Mouse (Mus musculus) forebrain, postnatal 0 days (tissue): ENCODE measurements around the gene Cyb5b. TPM values are rescaled to one million over a fixed set of nuclear protein-coding genes. Genes with fewer than 3 reads are reported as not detected.

Experiments used
- ATAC-seq: fragments of 200-750 bp; cut with Nextera tagmentation; 2 replicates; pipeline ENCODE4 v1.8.0; 2017; ENCODE audit warnings: mild to moderate bottlenecking, moderate library complexity
- DNase-seq: peaks from one replicate; pipeline ENCODE4 v3.0.0-alpha.2; 2015
- H3K27ac ChIP-seq: fragments of 300-500 bp; sonication (generic); 2 replicates; pipeline ENCODE4 v1.5.1; 2014; ENCODE audit warnings: low read depth, mild to moderate bottlenecking, antibody characterized with exemption, low read length, moderate library complexity, mixed read lengths
- H3K27me3 ChIP-seq: fragments of 300-500 bp; sonication (generic); 2 replicates; pipeline ENCODE4 v1.6.1; 2014; ENCODE audit warnings: mild to moderate bottlenecking, low read length, mixed read lengths; ENCODE audit not compliant: insufficient read depth
- H3K36me3 ChIP-seq: fragments of 300-500 bp; sonication (generic); 2 replicates; pipeline ENCODE4 v1.6.1; 2014; ENCODE audit warnings: mild to moderate bottlenecking, moderate library complexity; ENCODE audit not compliant: insufficient read depth
- H3K4me1 ChIP-seq: fragments of 300-500 bp; sonication (generic); 2 replicates; pipeline ENCODE4 v1.6.1; 2014; ENCODE audit warnings: antibody characterized with exemption; ENCODE audit not compliant: insufficient read depth
- H3K4me2 ChIP-seq: fragments of 300-500 bp; sonication (generic); 2 replicates; pipeline ENCODE4 v1.6.1; 2014; ENCODE audit warnings: low read depth, mild to moderate bottlenecking, moderate library complexity
- H3K4me3 ChIP-seq: fragments of 300-500 bp; sonication (generic); 2 replicates; pipeline ENCODE4 v1.5.1; 2014; ENCODE audit warnings: low read depth, low read length, mixed read lengths
- H3K9ac ChIP-seq: fragments of 300-500 bp; sonication (generic); 2 replicates; pipeline ENCODE4 v1.6.1; 2014; ENCODE audit warnings: mild to moderate bottlenecking
- H3K9me3 ChIP-seq: fragments of 300-500 bp; sonication (generic); 2 replicates; pipeline ENCODE4 v1.6.1; 2016; ENCODE audit warnings: low read length
- CTCF ChIP-seq: sonication (generic); IDR thresholded peaks from 2 replicates; pipeline ENCODE4 v1.5.1; 2016; ENCODE audit warnings: antibody characterized with exemption, control low read depth, low read depth
- WGBS: fragments of 180-500 bp; shearing (Covaris S2); extraction: QIAGEN DNeasy Blood & Tissue Kit; methylation state at CpG from one replicate; pipeline ENCODE4 v1.1.7; 2014; 5-methylcytosine and 5-hydroxymethylcytosine counted together
- polyA plus RNA-seq: library from polyadenylated mRNA; unstranded; fragments of >200 nt; fragmentation: Nextera tagmentation; extraction: Ambion mirVana; gene quantifications from 2 replicates; pipeline ENCODE4 v1.2.1, GENCODE M21; 2015
- total RNA-seq: library from RNA; depleted of rRNA; stranded (reverse); fragments of >200 nt; gene quantifications from 2 replicates; pipeline ENCODE4 v1.2.3, GENCODE M21; 2014; rRNA removed

The Cyb5b gene
- total and polyA plus RNA-seq, 2 experiments from 2014 or later: 88.6 to 127 TPM

GRCm38 (mm10) chr8:107218091-107218490, 67.7 kb downstream of the Cyb5b start:
- Histone ChIP-seq H3K4me3 (no peak overlapping the region), H3K9me3 (no peaks in the 10 kb centered on the region), H3K4me2 (no peak overlapping the region), H3K27me3 (no peaks in the 10 kb centered on the region), H3K27ac (no peak overlapping the region), H3K36me3 (no peaks in the 10 kb centered on the region), H3K4me1 (no peaks in the 10 kb centered on the region), H3K9ac (no peak overlapping the region)
- ATAC-seq (no peak), DNase-seq (no peak)
- 93% methylated on average over 8 of the region's 8 CpGs for WGBS
- no peak for TF ChIP-seq CTCF

GRCm38 (mm10) chr8:107219078-107219477, 68.6 kb downstream of the Cyb5b start:
- TF ChIP-seq CTCF: no peak

GRCm38 (mm10) chr8:107221924-107222851, 71.7 kb downstream of the Cyb5b start:
- Histone ChIP-seq H3K4me3 (no peak overlapping the region), H3K9me3 (no peaks in the 10 kb centered on the region), H3K9ac (no peak overlapping the region), H3K27ac (no peak overlapping the region), H3K4me2 (no peak overlapping the region), H3K4me1 (no peaks in the 10 kb centered on the region), H3K27me3 (no peaks in the 10 kb centered on the region), H3K36me3 (no peaks in the 10 kb centered on the region)
- DNase-seq (no peak), ATAC-seq (no peak)
- 50% methylated on average over 8 of the region's 8 CpGs for WGBS
- TF ChIP-seq CTCF: no peak

More at GRCm38 (mm10) chr8:107219078-107219477, 68.6 kb downstream of the Cyb5b start:
- no peaks in the 10 kb centered on the region for H3K4me1 ChIP-seq
- H3K4me3 ChIP-seq: no peak overlapping the region
- ATAC-seq (no peak), DNase-seq (no peak)
- WGBS: 77% methylated on average over 2 of the region's 2 CpGs
- no peak overlapping the region for H3K27ac ChIP-seq
- no peaks in the 10 kb centered on the region for H3K9me3 ChIP-seq
- no peaks in the 10 kb centered on the region for H3K27me3 ChIP-seq
- no peak overlapping the region for H3K4me2 ChIP-seq
- H3K9ac ChIP-seq: no peak overlapping the region
- no peaks in the 10 kb centered on the region for H3K36me3 ChIP-seq

- ATAC-seq (no peak), DNase-seq (no peak)
- no peaks in the 10 kb centered on the region for H3K4me1 ChIP-seq
- H3K9ac ChIP-seq: no peak overlapping the region
- no peak overlapping the region for H3K27ac ChIP-seq
- WGBS: 64% methylated on average over 9 of the region's 9 CpGs
- no peak for TF ChIP-seq CTCF
- no peak overlapping the region for H3K4me3 ChIP-seq
- H3K9me3 ChIP-seq: no peaks in the 10 kb centered on the region
- H3K4me2 ChIP-seq: no peak overlapping the region
- H3K36me3 ChIP-seq: no peaks in the 10 kb centered on the region
- H3K27me3 ChIP-seq: no peaks in the 10 kb centered on the region
Measured at GRCm38 (mm10) chr8:107226183-107226582, 75.7 kb downstream of the Cyb5b start.

GRCm38 (mm10) chr8:107227011-107227626, 76.7 kb downstream of the Cyb5b start:
- ATAC-seq: no peak
- no peaks in the 10 kb centered on the region for H3K27me3 ChIP-seq
- WGBS: 87% methylated on average over 11 of the region's 11 CpGs

GRCm38 (mm10) chr8:107233251-107233650, 82.8 kb downstream of the Cyb5b start:
- no peak overlapping the region for H3K4me3 ChIP-seq
- TF ChIP-seq CTCF: no peak
- no peaks in the 10 kb centered on the region for H3K36me3 ChIP-seq
- no peak for ATAC-seq
- no peak overlapping the region for H3K27ac ChIP-seq
- no peaks in the 10 kb centered on the region for H3K4me1 ChIP-seq
- H3K9ac ChIP-seq: no peak overlapping the region
- 93% methylated on average over 3 of the region's 3 CpGs for WGBS
- 0 out of 2 replicates have a peak, but pooled peaks cover 5% of the 10 kb centered on the region for H3K9me3 ChIP-seq
- no peaks in the 10 kb centered on the region for H3K27me3 ChIP-seq
- no peak overlapping the region for H3K4me2 ChIP-seq
- no peak for DNase-seq

More at GRCm38 (mm10) chr8:107227011-107227626, 76.7 kb downstream of the Cyb5b start:
- no peak for DNase-seq
- TF ChIP-seq CTCF: no peak
- Histone ChIP-seq H3K4me3 (no peak overlapping the region), H3K27ac (no peak overlapping the region), H3K4me1 (no peaks in the 10 kb centered on the region), H3K36me3 (no peaks in the 10 kb centered on the region), H3K4me2 (no peak overlapping the region), H3K9me3 (no peaks in the 10 kb centered on the region), H3K9ac (no peak overlapping the region)

GRCm38 (mm10) chr8:107233718-107234117, 83.3 kb downstream of the Cyb5b start:
- no peak for TF ChIP-seq CTCF
- Histone ChIP-seq H3K9me3 (0 out of 2 replicates have a peak, but pooled peaks cover 5% of the 10 kb centered on the region), H3K27me3 (no peaks in the 10 kb centered on the region), H3K36me3 (no peaks in the 10 kb centered on the region), H3K9ac (no peak overlapping the region), H3K27ac (no peak overlapping the region), H3K4me1 (no peaks in the 10 kb centered on the region), H3K4me3 (no peak overlapping the region), H3K4me2 (no peak overlapping the region)
- ATAC-seq (no peak), DNase-seq (no peak)
- 79% methylated on average over 2 of the region's 2 CpGs for WGBS

Other genes starting within 250 kb of the Cyb5b start
- gene Sntb2, start 214.9 kb upstream of the Cyb5b start, total RNA-seq: 6.1 and 6.9 TPM in 2 replicates
- gene Sntb2, start 214.9 kb upstream of the Cyb5b start, polyA plus RNA-seq: 1.7 and 3.0 TPM in 2 replicates
- 142 and 145 TPM in 2 replicates for gene Vps4a, start 119.4 kb upstream of the Cyb5b start, total RNA-seq
- gene Vps4a, start 119.4 kb upstream of the Cyb5b start, polyA plus RNA-seq: 174 TPM in 2 replicates
- 34.4 and 37.2 TPM in 2 replicates for gene Pdf, start 102.0 kb upstream of the Cyb5b start, total RNA-seq
- 26.1 and 32.1 TPM in 2 replicates for gene Pdf, start 102.0 kb upstream of the Cyb5b start, polyA plus RNA-seq
- 42.2 and 61.3 TPM in 2 replicates for gene Cog8, start 94.0 kb upstream of the Cyb5b start, total RNA-seq
- gene Cog8, start 94.0 kb upstream of the Cyb5b start, polyA plus RNA-seq: 27.8 and 33.2 TPM in 2 replicates
- 40.1 and 64.0 TPM in 2 replicates for gene Nip7, start 93.8 kb upstream of the Cyb5b start, total RNA-seq
- gene Nip7, start 93.8 kb upstream of the Cyb5b start, polyA plus RNA-seq: 68.2 and 74.0 TPM in 2 replicates
- gene Tmed6, start 85.0 kb upstream of the Cyb5b start, total RNA-seq: not detected in 2 replicates
- not detected in 2 replicates for gene Tmed6, start 85.0 kb upstream of the Cyb5b start, polyA plus RNA-seq
- gene Terf2, start 54.1 kb upstream of the Cyb5b start, total RNA-seq: 28.9 and 31.2 TPM in 2 replicates
- gene Terf2, start 54.1 kb upstream of the Cyb5b start, polyA plus RNA-seq: 18.9 and 24.2 TPM in 2 replicates
- 13.5 and 22.1 TPM in 2 replicates for gene Nfat5, start 142.8 kb downstream of the Cyb5b start, total RNA-seq
- 1.2 and 4.2 TPM in 2 replicates for gene Nfat5, start 142.8 kb downstream of the Cyb5b start, polyA plus RNA-seq